Mouse (Mus musculus) c-Kit-positive CD71-positive TER-119-positive erythroid progenitor cells, embryonic 14.5 days (primary cell): ENCODE measurements around the gene D10Jhu81e.
"Not testable (repeated sequence)": the region's sequence is repeated elsewhere in the genome, so short reads cannot be mapped to it uniquely, and the experiment has no call there.

Experiments used
- DNase-seq: peaks from one replicate; pipeline ENCODE4 v3.0.0-alpha.2; 2013; ENCODE audit warnings: low spot score

D10Jhu81e gene

GRCm38 (mm10) chr10:78129423-78129822, 40.2 kb downstream of the D10Jhu81e start:
- DNase-seq: no peak

- no peak for DNase-seq
Observed at GRCm38 (mm10) chr10:78128647-78129046, 40.9 kb downstream of the D10Jhu81e start.

DNA sequence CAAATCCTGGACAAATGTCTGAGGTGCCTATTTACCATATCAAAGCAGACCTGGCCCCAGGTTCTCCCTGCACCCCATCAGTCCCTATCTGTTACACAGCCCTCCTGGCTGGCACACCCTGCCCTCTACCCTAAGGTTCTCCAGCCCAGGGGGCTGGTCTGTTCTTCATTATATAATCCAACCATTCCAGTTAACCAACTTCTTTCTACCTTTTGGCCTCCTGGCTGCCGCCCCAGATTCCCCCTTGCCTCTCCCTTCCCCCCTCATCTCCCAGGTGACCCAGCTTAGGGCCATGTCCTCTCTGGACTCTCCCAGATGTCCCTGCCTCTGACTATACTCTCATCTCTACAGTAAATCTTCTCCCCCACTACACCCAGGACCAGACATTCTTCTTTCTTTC, 41.7 kb downstream of the D10Jhu81e start:
- no peak for DNase-seq

- no peak for DNase-seq
Observed at GRCm38 (mm10) chr10:78127046-78127870, 42.3 kb downstream of the D10Jhu81e start.

DNA sequence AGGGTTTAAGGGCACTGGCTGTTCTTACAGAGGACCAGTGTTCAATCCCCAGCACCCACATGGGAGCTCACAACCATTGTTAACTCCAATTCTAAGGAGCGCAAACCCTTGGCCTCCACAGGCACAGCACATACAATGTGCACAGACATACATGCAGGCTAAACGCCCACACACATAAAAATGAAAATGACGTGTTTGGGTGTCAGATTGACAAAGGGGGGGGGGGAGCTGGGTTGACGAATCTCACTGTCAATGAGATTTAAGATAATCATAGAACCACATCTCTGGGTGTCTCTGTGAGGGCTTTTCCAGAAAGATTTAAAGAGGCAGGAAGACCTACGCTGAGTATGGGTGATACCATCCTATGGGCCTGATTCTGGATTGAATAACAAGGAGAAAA, 43.3 kb downstream of the D10Jhu81e start:
- DNase-seq: no peak

DNA sequence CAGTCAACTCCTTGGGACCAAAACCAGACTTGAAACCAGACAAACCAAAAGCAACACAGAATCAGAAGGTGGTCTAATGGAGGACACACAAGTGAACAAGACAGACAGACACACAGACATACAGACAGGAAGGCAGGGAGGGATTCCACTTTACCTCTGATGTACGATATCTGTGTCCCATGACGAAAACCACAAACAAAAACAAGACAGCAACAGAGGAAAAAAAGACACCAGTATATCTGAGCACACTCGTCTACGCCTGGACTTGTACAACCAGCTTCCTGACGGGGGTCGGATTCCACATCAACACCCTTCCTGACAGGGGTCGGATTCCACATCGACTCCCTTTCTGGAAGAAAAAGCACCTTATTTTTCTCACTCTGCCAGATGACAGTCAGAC, 44.5 kb downstream of the D10Jhu81e start:
- not testable (repeated sequence) for DNase-seq

DNA sequence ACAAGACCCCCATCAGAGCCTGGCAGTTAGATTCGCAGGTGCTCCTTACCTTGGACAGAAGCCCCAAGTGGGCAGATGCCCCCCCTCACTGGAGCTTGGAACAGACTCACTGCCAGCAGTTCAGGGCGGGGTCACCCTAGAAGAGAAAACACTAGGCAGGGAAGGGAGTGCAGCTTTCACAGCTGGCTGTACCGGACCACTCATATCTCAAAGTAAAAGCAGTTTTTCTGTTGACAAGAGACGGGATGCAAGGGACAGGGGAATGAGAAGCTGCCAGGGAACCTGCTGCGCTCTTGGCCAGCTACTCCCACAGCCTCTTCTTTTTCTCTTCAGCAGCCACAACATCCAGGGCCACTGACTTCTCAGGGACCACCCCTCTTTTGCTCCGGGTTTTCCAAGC, 45.4 kb downstream of the D10Jhu81e start:
- DNase-seq: not testable (repeated sequence)

DNA sequence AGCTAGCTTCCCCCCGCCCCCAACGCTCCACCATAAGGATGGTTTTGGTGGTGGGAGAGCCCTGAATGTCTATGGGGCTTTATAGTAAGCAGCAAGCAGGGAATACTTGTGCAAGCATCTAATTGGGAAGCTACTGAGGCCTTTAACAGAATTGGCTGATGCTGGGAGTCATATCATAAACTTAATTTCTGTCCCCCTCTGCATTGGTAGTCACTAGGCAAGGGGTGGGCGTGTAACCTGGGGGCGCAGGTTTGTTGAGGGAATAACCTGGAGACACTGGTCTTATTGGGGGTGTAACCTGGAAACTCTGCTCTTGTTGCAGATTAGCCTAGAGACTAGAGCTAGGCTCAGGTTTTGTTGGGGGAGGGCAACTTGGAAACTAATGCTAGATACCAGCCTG, 50.2 kb downstream of the D10Jhu81e start:
- no peak for DNase-seq

DNA sequence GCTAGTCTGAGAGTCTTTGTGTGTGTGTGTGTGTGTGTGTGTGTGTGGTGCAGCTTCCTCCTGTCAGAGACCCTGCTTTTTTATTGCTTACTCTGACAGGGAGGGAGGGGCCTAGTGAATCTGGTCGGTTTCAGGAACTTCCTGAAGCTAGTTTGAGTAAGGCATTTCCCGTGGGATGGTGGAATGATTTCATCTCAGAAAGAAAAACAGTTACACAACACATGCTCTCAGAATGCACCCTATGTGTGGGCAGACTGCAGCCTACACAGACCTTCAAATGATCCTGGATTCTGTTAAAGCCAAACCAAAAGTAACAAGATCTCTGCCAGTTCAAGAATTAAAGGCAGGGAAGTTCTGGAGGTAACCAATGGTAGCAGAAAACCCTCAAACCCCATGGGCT, 54.4 kb downstream of the D10Jhu81e start:
- no peak for DNase-seq

- DNase-seq: no peak
Observed at GRCm38 (mm10) chr10:78114521-78115092, 55.0 kb downstream of the D10Jhu81e start.
